Mouse (Mus musculus): ENCODE results near the gene Casc4. TPM values are rescaled to one million over a fixed set of nuclear protein-coding genes. Genes with fewer than 3 reads are reported as not detected.

The Casc4 gene
- 10 to 100 TPM in 1 of 2 experiments, 1 to 10 TPM in 1; 9.5 to 15.3 TPM for total RNA-seq (2023)

GRCm38 (mm10) chr2:121866632-121867050 lies at the start of gene Casc4:
Casc4 (plus strand) TSS chr2:121866970.

GRCm38 (mm10) chr2:121955765-121956223 lies 89.0 kb downstream of the Casc4 start, which contains the start of the genes Ctdspl2 and Mageb3:
Ctdspl2 (plus strand) TSS chr2:121956001.
Mageb3 (minus strand) TSS chr2:121956092.

Other genes starting within 250 kb of the Casc4 start
- gene Frmd5, start 59.9 kb upstream of the Casc4 start, total RNA-seq (2023), result not detected
- gene Ctdspl2, start 89.0 kb downstream of the Casc4 start, total RNA-seq (2023), result 10 to 100 TPM; 40.6 to 52.3 TPM
- gene Mageb3, start 89.1 kb downstream of the Casc4 start, total RNA-seq (2023), result not detected
- 10 to 100 TPM; 40.7 to 49.5 TPM for gene Eif3j1, start 161.6 kb downstream of the Casc4 start, total RNA-seq (2023)